Mouse (Mus musculus) embryonic stem cell, embryonic (primary cell): ENCODE results near the gene Auts2.

ENCODE experiments used
- CTCF ChIA-PET, 4 experiments: fragments of 300-600 bp in 2 of 4; fragments of 350-600 bp in 2 of 4; sonication (Branson Sonifier 250); formaldehyde crosslinking; loops; one replicate each; lab custom pipeline; 2022; ENCODE audit warnings: inconsistent platforms in 2 of 4; lab: Charles Lee
- POLR2A ChIA-PET, 4 experiments: fragments of 300-600 bp in 2 of 4; fragments of 350-600 bp in 2 of 4; sonication (Branson Sonifier 250); formaldehyde crosslinking; loops; one replicate each; lab custom pipeline; 2022; ENCODE audit warnings: antibody characterized with exemption in 4 of 4, inconsistent platforms in 1 of 4; lab: Charles Lee

The Auts2 gene

DNA sequence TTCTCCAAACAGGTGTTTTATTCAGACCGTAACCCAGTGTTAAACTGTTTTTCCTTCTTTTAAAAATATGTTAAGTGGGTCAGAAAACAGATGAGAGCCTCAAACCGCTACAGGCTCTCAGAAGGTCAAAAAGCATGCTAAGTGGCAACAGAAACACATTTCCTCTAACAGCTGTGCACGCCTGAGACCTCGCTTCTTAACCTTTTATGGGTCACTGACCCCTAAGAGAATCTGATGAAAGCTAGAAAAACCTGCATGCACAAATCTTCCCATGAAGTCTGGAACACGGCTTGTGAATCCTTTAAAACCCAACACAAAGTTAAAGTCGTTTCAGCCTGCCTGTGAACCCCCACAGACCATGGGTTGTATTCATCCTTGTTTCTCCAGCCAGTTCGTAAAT, 29.9 kb downstream of the Auts2 start:
- ChIA-PET POLR2A (no interaction called here), CTCF (interaction anchor here in 2 of 4 experiments (0.6 to 1.3 kb wide), 3 partner anchors 10 to 1500 kb away, joined by 3 to 7 read pairs (median 4); no protein-coding TSS in a partner anchor)

DNA sequence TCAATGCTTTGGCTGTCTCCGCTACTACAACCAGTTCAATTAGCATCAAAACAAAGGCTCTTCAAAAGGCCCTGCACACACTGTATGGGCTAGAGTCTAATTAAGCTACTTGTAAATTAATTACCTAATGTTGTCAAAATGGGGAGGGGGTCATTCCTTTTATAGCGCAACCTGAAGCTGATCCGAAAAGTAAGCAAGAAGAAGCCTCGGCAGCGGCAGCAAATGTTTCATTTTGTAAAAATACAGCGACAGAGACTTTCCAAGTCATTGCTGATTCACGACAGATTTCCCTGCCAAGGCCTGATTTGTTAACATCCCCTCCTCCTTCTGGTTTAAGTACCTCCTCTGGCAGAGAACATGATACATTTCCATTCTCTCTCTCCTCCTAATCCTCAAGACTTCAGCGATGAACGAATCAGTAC, 33.7 kb downstream of the Auts2 start:
- CTCF ChIA-PET = interaction anchor here in 1 of 4 experiments (0.5 kb wide), 1 partner anchor 16 kb away, joined by 12 read pairs; no protein-coding TSS in a partner anchor
- POLR2A ChIA-PET = interaction anchor here in 1 of 4 experiments (3.3 kb wide), 1 partner anchor 17 kb away, joined by 9 read pairs; no protein-coding TSS in a partner anchor

DNA sequence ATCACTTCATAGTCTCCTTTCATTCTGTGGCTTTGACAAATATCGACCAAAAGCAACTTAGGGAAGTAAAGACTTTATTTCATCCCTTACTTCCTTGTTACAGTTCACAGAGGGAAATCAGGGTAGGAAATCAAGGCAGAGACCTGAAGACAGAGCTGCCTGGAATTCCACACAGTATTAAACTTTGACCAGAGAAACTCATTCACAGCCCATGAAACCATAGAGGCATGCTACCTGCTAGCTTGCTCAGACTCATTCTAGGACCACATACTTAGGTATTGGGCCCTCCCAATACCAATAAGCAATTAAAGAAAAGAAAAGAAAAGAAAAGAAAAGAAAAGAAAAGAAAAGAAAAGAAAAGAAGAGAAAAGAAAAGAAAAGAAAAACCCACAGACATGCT, 38.3 kb downstream of the Auts2 start:
- CTCF ChIA-PET = interaction anchor here in 2 of 4 experiments (0.6 to 1.4 kb wide), 2 partner anchors 14 to 145 kb away, joined by 5 read pairs; no protein-coding TSS in a partner anchor
- POLR2A ChIA-PET = interaction anchor here in 1 of 4 experiments (0.6 kb wide), 1 partner anchor 12 kb away, joined by 6 read pairs; no protein-coding TSS in a partner anchor

DNA sequence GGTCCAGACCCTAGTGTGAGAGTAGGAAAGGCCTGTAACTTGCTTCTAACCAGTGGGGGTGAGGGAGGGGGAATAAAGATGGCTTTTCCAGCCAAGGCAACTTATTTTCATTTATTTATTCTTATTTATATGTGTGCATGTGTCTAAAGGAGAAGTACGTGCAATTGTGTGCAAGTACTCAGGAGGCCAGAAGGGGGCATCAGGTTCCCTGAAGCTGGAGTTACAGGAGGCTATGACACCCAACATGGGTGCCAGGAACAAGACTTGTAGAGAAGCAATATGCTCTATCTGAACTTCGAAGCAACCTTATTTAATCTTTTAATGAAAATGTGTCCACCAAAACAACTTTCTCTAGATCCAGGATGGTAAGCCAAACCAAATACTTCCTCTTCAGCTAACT, 39.7 kb downstream of the Auts2 start:
- ChIA-PET POLR2A (interaction anchor here in 2 of 4 experiments (0.6 to 1.4 kb wide), 4 partner anchors 40 to 46 kb away, joined by 3 to 4 read pairs (median 4); partner anchors contain the start of gene Auts2 (in 2 of the 2)), CTCF (interaction anchor here (0.6 to 1.4 kb wide), 11 partner anchors 10 to 1122 kb away, joined by 3 to 7 read pairs (median 4); no protein-coding TSS in a partner anchor)

DNA sequence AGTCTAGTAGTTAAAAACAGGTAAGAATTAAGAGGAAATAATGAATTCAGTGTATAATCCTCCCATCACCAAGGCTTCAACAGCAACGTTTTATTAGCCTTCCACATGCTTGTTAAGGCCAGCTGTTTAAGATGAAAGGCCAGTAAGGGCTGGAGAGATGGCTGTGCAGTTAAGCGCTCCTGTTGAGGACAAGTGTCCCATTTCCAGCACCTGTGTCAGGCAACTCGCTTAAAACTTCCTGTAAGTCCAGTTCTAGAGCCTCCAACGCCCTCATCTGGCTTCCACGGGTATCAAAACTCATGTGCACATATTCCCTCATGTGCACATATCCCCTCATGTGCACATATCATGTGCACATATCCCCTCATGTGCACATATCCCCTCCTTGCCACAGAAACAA, 41.1 kb downstream of the Auts2 start:
- POLR2A ChIA-PET = interaction anchor here in 1 of 4 experiments (1.4 kb wide), 1 partner anchor 41 kb away, joined by 3 read pairs; the partner anchor contains the start of gene Auts2
- CTCF ChIA-PET = interaction anchor here in 2 of 4 experiments (0.7 to 1.0 kb wide), 2 partner anchors 172 to 173 kb away, joined by 3 to 4 read pairs; no protein-coding TSS in a partner anchor

DNA sequence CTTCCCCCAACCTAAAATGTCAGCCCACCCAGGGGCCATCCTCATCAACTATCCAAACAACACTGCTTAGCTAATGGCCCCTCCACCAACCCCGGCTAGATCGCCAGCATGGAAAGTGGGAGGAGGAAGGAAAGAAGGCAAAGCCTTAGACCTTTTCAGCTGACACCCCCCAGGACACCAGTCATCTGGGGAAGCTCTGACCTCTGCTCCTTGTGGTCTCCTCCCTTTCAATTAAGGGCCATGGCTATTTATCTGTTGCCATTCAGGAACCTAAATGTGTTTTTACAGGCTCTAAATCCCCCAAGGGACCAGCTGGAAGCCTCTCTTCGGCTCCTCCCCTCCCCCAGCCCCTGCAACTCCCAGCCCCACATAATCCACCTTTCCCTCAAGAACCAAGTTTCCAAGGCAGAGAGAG, 42.3 kb downstream of the Auts2 start:
- CTCF ChIA-PET = interaction anchor here in 1 of 4 experiments (0.6 kb wide), 1 partner anchor 28 kb away, joined by 7 read pairs; no protein-coding TSS in a partner anchor
- POLR2A ChIA-PET = interaction anchor here in 1 of 4 experiments (1.9 kb wide), 1 partner anchor 37 kb away, joined by 9 read pairs; no protein-coding TSS in a partner anchor

DNA sequence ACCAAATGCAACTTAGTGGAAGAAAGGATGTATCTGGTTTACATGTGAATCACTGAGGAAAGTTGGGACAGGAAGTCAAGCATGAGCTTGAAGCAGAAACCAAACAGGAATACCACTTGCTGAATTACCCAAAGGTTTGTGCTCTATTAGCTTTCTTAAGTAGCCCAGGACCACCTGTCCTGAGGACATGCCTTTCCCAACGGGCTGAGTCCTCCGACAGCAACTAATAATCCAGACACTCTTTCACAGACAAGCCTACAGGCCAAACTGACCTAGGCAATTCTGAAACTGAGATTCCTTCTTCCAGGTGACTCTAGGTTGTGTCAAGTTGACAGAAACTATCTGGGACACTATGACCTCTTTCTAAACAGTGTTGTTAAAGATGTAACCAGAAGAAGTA, 44.2 kb downstream of the Auts2 start:
- POLR2A ChIA-PET = interaction anchor here in 1 of 4 experiments (0.7 to 2.0 kb wide), 3 partner anchors 9 to 56 kb away, joined by 3 to 8 read pairs (median 3); no protein-coding TSS in a partner anchor

DNA sequence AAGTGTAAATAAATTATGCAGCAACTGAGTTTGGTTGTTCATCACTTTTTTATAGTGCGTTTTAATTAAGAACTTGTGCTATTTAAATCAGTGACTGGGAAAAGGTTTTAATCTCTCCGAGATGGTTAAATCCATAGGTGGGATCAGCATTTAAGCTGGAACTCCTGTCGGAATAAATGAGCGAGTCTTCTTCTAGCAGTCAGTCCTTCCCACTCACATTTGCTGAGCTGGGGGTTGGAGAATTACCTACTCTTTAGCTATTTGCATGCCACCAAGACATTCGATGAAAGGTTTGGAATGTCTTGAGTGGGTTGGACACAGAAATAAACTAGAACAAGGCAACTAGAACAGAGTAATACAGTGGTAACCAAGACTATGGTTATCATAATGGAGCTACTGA, 45.1 kb downstream of the Auts2 start:
- ChIA-PET CTCF (no interaction called here), POLR2A (interaction anchor here in 2 of 4 experiments (0.6 to 2.0 kb wide), 3 partner anchors 8 to 20 kb away, joined by 3 to 8 read pairs (median 4); no protein-coding TSS in a partner anchor)

More for the DNA sequence above, 44.2 kb downstream of the Auts2 start:
- CTCF ChIA-PET = no interaction called here

DNA sequence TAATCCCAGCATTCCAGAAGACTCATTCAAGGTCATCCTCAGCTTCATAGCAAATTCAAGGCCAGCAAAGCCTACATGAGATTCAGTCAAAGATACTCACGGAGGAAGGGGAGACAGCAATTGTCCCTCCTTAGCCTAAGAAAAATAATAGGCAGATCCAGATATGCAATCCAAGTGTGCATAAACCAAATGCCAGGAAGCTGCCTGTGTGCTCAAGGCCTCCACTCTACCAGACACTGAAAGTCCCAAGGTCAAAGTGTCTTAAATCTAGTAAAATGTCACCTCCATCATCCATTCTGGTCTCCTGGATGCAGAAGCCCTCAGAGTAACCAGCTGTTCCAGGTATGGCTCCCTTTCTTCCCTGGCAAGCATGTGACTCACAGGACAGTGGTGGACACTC, 50.4 kb downstream of the Auts2 start:
- POLR2A ChIA-PET = interaction anchor here in 2 of 4 experiments (0.7 to 1.5 kb wide), 2 partner anchors 12 to 51 kb away, joined by 3 to 6 read pairs; partner anchors contain the start of gene Auts2 (in 1 of the 2)
- CTCF ChIA-PET = interaction anchor here in 1 of 4 experiments (0.6 kb wide), 1 partner anchor 160 kb away, joined by 3 read pairs; no protein-coding TSS in a partner anchor

DNA sequence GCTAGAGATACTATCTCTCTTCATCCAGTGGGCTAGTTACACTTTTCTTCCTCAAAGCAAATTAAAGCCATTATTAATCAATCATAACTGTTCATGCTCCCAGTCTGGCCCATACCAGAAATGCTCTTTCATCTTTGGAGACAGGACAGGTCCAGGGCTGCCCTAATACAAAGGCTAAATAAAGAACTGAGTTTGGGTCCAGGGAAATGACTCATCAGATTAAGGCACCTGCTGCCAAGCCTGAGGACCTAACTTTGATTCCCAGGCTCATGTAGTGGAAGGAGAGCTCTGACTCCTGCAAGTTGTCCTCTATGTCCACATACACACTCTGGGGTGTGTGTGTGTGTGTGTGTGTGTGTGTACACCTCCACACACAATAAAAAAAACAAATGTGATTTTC, 51.1 kb downstream of the Auts2 start:
- ChIA-PET POLR2A (interaction anchor here in 2 of 4 experiments (0.6 to 0.7 kb wide), 3 partner anchors 13 to 233 kb away, joined by 3 to 6 read pairs (median 4); no protein-coding TSS in a partner anchor), CTCF (interaction anchor here in 2 of 4 experiments (0.6 kb wide), 2 partner anchors 159 to 543 kb away, joined by 3 to 8 read pairs; no protein-coding TSS in a partner anchor)

DNA sequence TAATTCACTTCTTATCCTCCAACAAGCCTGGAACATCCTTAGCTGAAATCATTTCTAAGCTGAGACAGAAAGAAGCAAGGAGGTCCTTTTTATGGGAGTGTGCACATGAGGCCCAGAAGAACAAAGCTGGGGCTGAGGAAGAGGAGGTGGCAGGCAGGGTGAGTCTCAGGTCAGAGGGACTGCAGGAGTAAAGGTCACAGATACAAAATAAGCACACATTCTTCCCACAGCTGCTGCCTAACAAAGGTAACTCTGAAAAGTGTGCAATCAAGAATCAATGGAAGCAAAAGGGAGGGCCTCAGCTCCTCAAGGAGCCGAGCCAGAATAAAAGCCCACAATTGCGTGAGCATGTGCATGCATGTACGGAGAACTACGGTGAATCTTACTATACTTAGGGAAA, 51.6 kb downstream of the Auts2 start:
- CTCF ChIA-PET = interaction anchor here in 2 of 4 experiments (0.6 to 1.2 kb wide), 2 partner anchors 13 to 543 kb away, joined by 5 to 8 read pairs; no protein-coding TSS in a partner anchor

DNA sequence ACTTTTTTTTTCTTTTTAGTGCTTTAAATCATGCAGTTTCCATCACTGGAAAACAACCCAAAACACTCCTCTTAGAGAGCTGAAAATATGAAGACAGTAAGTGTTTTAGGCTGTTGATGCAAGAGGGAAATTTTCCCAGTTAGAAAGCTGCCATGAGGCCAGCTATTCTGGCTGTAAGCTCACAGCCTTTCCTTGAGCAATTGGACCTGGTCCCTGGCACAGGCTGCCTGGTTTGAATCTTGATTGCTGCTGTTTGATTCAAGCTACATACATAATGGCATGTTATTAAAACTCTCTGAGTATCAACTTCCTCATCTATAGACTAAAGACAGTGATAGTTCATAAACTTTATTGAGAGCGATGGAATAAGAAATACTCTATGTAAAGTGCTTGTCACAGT, 52.8 kb downstream of the Auts2 start:
- CTCF ChIA-PET = interaction anchor here in 2 of 4 experiments (0.6 to 1.2 kb wide), 2 partner anchors 14 to 1519 kb away, joined by 3 to 5 read pairs; no protein-coding TSS in a partner anchor
- POLR2A ChIA-PET = interaction anchor here in 1 of 4 experiments (0.6 to 2.0 kb wide), 4 partner anchors 9 to 198 kb away, joined by 3 to 8 read pairs (median 4); partner anchors contain the start of gene Auts2

More for the DNA sequence above, 51.6 kb downstream of the Auts2 start:
- POLR2A ChIA-PET = interaction anchor here in 2 of 4 experiments (0.6 to 0.7 kb wide), 2 partner anchors 35 to 234 kb away, joined by 3 to 4 read pairs; no protein-coding TSS in a partner anchor

DNA sequence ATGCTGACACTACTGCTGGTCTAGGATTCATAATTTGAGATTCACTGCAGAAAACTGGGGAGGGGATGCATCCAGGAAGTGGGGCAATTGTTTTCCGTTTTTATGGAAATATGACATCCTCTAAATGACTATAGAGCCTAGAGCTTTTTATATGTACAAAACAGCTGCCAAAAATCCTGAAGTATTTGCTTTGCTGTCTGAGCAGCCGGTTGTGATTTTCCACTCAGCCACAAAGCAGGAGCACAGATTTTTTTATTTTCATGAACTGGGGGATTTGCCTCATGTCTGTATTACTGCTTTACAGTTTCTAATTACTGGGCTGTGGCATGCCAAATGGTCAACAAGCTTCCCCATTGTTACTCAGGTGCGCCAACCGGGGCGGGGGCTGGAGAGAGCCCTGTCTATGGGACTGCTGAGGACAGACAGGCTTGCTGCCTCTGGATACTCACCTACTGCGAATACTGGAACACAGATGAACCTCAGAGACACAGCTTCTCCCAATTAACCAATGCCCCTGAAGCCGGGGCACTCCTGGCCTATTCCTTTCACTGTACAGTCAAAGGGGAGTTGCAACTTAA, 53.3 kb downstream of the Auts2 start:
- POLR2A ChIA-PET = interaction anchor here in 1 of 4 experiments (0.6 to 2.0 kb wide), 4 partner anchors 9 to 198 kb away, joined by 3 to 8 read pairs (median 4); partner anchors contain the start of gene Auts2
- CTCF ChIA-PET = interaction anchor here in 1 of 4 experiments (0.6 kb wide), 1 partner anchor 1519 kb away, joined by 3 read pairs; no protein-coding TSS in a partner anchor

DNA sequence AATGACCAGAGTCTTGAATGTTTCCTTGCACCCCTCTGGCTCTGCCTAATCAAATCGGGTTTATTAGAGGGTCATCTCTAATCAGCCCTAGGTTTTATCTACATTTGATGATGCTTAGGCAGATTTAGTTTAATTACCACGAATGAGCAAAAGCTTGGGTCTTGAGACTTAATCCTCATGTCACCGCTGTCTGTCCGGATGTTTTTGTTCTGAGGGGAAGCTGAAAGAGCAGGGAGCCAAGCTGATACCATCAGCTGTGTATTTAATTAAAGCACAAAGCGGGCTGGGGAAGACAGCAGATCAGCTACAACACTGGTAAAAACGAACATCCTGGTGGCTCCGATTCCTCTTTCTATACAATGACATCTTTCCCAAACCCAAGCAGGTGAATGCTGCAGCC, 56.3 kb downstream of the Auts2 start:
- ChIA-PET POLR2A (no interaction called here), CTCF (no interaction called here)

DNA sequence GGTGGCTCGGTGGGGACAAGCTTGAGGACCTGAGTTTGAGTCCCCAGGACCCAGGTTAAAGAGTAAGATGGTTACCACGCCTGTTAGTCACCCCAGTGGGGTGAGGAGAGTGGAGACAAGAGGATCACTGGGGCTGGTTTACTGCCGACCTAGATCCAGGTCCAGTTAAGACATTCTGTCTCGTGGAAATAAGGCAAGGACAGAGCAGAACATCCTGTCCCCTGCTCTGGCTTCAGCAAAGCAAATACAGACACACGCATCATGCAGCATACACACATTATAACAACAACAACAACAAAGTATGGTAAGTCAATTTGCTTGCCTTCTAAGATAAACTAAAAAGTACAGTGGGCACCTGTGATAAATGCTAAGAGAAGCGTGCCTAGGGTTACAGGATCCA, 57.1 kb downstream of the Auts2 start:
- ChIA-PET POLR2A (no interaction called here), CTCF (no interaction called here)

DNA sequence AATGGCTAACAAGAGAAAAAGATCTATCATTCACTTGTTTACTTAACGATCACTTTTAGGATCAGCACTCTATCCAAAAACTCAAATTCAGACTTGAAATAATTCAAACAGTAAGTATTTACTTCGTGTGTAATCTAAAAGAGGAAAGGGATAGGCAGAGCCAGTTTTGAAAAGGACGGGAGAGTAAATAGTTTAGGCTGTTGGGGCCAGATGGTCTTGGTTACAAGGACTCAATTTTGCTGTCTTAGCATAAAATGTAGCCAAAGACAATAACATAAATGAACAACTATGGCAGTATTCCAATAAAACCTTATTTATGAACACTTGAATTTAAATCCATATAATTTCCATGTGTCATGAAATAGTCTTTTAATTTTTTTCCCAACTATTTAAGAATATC, 57.7 kb downstream of the Auts2 start:
- POLR2A ChIA-PET = no interaction called here
- CTCF ChIA-PET = no interaction called here

DNA sequence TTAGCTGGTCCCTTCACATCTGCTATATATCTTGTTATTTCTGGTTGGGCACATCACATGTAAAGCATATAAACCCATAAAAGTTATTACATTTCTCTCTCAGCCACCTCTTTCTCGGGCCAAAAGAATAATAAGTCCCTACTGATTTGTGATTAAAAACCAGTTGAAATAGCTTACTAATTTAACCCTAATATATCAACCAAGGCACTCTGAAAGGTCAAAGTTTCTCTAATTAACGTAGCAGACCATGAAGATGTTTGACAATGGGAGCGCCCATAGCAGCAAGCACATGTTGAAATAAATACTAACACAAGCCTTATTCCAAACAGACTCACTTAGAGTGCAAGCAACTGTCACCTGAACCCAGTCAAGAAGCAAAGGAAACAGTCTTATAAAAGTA, 61.7 kb downstream of the Auts2 start:
- ChIA-PET CTCF (no interaction called here), POLR2A (no interaction called here)

DNA sequence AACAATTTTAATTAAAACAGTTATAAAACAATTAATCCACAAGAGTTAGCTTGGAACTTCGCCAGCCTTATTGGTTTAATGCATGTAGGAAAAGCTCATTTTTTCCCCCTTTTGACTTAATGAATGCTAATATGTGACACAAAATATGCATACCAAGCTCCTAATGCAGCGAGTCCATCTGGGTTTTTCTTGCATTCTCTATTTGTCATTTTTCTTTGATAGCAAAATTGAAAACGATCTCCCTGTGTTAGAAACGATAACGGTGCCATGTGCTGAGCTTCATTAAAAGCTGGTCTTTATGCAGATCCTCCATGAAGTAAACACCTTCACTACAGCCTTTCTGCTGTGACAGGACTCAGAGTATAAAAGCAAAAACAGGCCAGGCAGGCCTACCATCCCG, 62.7 kb downstream of the Auts2 start:
- ChIA-PET CTCF (interaction anchor here in 1 of 4 experiments (0.7 to 0.8 kb wide), 2 partner anchors 333 to 1141 kb away, joined by 3 to 6 read pairs; no protein-coding TSS in a partner anchor), POLR2A (interaction anchor here in 1 of 4 experiments (0.9 kb wide), 1 partner anchor 34 kb away, joined by 3 read pairs; no protein-coding TSS in a partner anchor)
